Mouse (Mus musculus): ENCODE measurements around the gene Fam131c.

Fam131c gene

GRCm38 (mm10) chr4:141411430-141411992 is 43.5 kb downstream of the Fam131c start:
- no peak for DNase-seq (ENCODE audit: low read depth)

GRCm38 (mm10) chr4:141415924-141416323 is 47.9 kb downstream of the Fam131c start, which contains the start of gene Clcnkb:
TSS of gene Clcnkb (minus strand) at chr4:141416014.
- no peak for DNase-seq (ENCODE audit: low read depth)

DNA sequence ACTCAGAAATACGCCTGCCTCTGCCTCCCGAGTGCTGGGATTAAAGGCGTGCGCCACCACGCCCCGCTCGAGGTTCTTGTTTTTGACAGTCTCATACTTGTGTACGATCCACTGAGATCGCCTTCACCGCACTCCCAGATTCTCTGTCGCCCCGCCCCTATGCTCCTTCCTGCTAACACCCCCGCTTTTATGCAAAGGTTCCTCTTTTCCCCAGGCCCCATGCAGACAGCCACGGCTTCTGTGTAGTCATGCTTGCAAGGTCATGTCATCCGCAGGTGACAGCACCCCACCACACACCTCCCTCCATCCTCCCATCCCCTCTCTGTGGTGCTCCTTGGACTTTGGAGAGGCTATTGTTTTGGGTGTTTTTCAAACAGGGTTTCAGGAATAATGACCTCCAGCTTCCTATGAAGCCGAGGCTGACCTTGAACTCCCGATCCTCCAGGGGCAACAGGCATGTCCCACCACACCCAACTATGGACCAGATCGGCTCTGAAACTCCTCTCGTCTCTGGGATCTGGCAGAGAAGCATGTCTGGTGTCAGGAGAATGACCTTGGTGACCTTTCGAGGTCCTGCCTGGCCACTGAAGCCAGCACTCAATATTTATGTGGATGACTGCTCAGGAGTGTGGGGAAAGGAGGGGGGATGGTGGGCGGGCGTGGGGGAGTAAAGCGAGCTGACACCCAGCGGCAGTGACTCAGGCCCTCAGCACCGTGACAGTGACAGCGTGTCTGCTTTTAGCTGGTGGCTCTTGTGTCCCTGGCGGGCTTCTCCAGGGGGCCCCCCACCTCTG is 51.6 kb downstream of the Fam131c start:
- no peak for DNase-seq (ENCODE audit: low read depth)

- no peak for DNase-seq (ENCODE audit: low read depth)
Measured at GRCm38 (mm10) chr4:141420192-141420829, 52.3 kb downstream of the Fam131c start, which contains the start of gene Hspb7. TSS of gene Hspb7 (plus strand) at chr4:141420779.

- DNase-seq (ENCODE audit: low read depth): no peak
Measured at GRCm38 (mm10) chr4:141420886-141421285, 52.9 kb downstream of the Fam131c start.

GRCm38 (mm10) chr4:141421423-141421822 is 53.4 kb downstream of the Fam131c start:
- DNase-seq (ENCODE audit: low read depth): no peak

DNA sequence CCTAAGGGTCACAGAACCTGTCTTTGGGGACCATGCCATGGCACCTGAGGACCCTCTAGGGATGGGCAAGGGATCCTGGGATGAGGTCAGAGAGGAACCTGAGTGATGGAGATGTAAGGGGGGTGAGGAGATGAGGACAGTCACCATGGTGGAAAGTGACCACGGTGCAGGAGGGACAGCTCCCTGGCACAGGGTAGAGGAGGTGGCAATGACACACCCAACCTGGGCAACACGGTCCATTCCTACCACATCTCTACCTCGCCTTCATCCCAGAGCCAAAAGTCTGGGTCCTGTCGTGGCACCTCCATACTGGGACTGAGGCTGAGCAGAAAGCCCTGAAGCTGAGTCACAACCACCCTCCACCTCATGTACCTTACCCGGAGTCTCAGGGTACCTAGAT is 54.8 kb downstream of the Fam131c start:
- no peak for DNase-seq (ENCODE audit: low read depth)

- DNase-seq (ENCODE audit: low read depth): no peak
Measured at GRCm38 (mm10) chr4:141423288-141423687, 55.3 kb downstream of the Fam131c start.

DNA sequence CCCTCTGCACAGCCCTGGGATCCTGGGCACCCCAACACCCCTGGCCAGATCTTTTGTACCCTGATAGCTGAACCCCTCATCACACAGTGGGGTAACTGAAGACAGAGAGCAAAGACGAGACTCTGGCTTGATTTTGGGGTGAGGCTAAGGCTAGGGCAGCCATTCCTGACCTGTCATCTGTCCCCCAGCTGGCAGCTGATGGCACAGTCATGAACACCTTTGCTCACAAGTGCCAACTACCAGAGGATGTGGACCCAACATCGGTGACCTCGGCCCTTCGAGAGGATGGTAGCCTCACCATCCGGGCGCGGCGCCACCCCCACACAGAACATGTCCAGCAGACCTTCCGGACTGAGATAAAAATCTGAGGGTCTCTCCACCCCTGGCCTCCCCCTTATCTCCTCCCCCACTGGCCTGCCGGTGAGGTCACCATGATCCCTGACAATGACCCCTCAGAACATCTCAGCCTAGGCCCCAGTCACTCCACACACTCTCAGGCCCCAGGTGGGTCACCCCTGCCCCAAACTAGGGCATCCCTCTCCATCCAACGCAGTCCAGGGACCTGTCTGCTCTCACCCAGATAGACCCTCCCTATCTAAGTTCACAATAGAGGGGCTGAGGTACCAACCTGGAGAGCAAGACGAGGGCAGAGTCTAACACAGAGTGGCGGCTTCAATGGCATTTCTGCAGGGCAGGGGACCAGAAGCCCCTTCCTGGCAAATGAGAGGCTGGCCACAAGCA is 55.8 kb downstream of the Fam131c start:
- DNase-seq (ENCODE audit: low read depth): no peak

- peak; percentile 88 for DNase-seq (ENCODE audit: low read depth)
Measured at GRCm38 (mm10) chr4:141425484-141426479, 57.8 kb downstream of the Fam131c start.

- DNase-seq (ENCODE audit: low read depth): peak; percentile 62
Measured at GRCm38 (mm10) chr4:141426796-141427745, 59.1 kb downstream of the Fam131c start.

DNA sequence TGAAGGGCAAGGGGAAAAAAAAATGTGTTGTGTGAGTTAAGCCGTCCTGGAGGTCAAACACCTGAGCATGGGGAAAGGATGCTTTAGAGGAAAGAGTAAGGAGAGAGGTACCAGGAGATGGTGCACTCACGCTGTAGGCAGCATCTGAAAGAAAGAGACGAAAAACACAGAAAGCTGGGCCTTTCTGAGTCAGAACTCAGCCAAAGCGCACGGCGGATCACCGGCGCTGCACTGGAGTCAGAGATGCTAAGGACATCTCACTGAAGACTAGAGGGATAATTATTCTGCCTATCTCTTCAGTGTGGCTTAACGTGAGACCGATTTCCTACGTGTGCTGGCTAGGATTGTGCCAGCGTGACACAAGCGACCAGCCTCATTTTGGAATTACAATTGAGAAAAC is 59.9 kb downstream of the Fam131c start:
- DNase-seq (ENCODE audit: low read depth): no peak

- DNase-seq (ENCODE audit: low read depth): no peak
Measured at GRCm38 (mm10) chr4:141429381-141429780, 61.4 kb downstream of the Fam131c start.

GRCm38 (mm10) chr4:141429847-141430246 is 61.8 kb downstream of the Fam131c start:
- DNase-seq (ENCODE audit: low read depth): no peak

DNA sequence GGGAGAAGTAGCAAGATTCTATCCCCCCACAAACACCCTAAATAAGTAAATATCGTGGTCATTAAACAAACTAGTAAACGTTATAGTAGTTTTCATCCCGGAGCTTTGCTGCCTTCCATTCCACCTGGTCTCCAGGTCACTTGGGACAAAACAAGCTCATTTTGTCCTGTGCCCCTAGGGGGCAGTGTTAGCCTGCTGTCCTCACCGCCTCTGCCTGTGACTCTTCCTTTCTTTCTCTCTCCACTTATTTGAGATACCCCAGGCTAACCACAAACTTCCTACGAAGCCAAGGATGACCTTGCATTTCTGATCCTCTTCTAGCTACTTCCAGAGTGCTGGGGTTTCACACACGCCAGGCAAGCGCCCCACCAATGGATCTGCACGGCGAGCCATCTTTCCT is 63.0 kb downstream of the Fam131c start:
- DNase-seq (ENCODE audit: low read depth): no peak

GRCm38 (mm10) chr4:141432666-141433065 is 64.6 kb downstream of the Fam131c start:
- no peak for DNase-seq (ENCODE audit: low read depth)

GRCm38 (mm10) chr4:141433191-141433590 is 65.2 kb downstream of the Fam131c start:
- no peak for DNase-seq (ENCODE audit: low read depth)

All from fibroblast of lung, adult 2 months (primary cell).